Mouse (Mus musculus) MEL (cell line): ENCODE results near the gene Ap3b1. TPM values are rescaled to one million over a fixed set of nuclear protein-coding genes. Genes with fewer than 3 reads are reported as not detected.

Experiments
- DNase-seq: peaks from one replicate; pipeline ENCODE4 v3.0.0; 2011; ENCODE audit warnings: low read depth, low spot score
- H3K27ac ChIP-seq: 2 replicates; pipeline ENCODE4 v1.5.1; 2012; ENCODE audit warnings: low read depth, mild to moderate bottlenecking, control low read depth, low read length, moderate library complexity; ENCODE audit not compliant: control insufficient read depth
- H3K27me3 ChIP-seq, 2 experiments: fragments of 150-350 bp in 1 of 2; sonication (generic) in 1 of 2; 2 replicates each; pipeline ENCODE4 v1.6.1; 2012; ENCODE audit warnings: low read length in 2 of 2, mild to moderate bottlenecking in 2 of 2, improper control_type of control experiment in 1 of 2, moderate library complexity in 1 of 2; ENCODE audit not compliant: insufficient read depth in 2 of 2, control insufficient read depth in 1 of 2
- H3K36me3 ChIP-seq, 2 experiments: 2 replicates each; pipeline ENCODE4 v1.6.1; 2012 to 2014; ENCODE audit warnings: low read length in 2 of 2, improper control_type of control experiment in 1 of 2, inconsistent platforms in 1 of 2, mild to moderate bottlenecking in 1 of 2; ENCODE audit not compliant: insufficient read depth in 2 of 2, control insufficient read depth in 1 of 2
- H3K4me1 ChIP-seq, 2 experiments: fragments of 150-350 bp in 1 of 2; sonication (generic) in 1 of 2; 2 replicates each; pipeline ENCODE4 v1.6.1; 2012; ENCODE audit warnings: low read length in 2 of 2, improper control_type of control experiment in 1 of 2, mild to moderate bottlenecking in 1 of 2; ENCODE audit not compliant: insufficient read depth in 2 of 2, control insufficient read depth in 1 of 2
- H3K4me3 ChIP-seq, 2 experiments: fragments of 150-350 bp in 1 of 2; sonication (generic) in 1 of 2; 2 replicates each; pipeline ENCODE4 v1.5.1; 2012; ENCODE audit warnings: low read depth in 2 of 2, low read length in 2 of 2, mild to moderate bottlenecking in 2 of 2, moderate library complexity in 2 of 2, control low read depth in 1 of 2, improper control_type of control experiment in 1 of 2; ENCODE audit not compliant: control insufficient read depth in 1 of 2, insufficient read depth in 1 of 2
- H3K79me2 ChIP-seq: 2 replicates; pipeline ENCODE4 v1.6.1; 2012; ENCODE audit warnings: mild to moderate bottlenecking, low read length, moderate library complexity; ENCODE audit not compliant: control insufficient read depth, poor library complexity, insufficient read depth
- H3K9ac ChIP-seq: 2 replicates; pipeline ENCODE4 v1.6.1; 2012; ENCODE audit warnings: low read depth, mild to moderate bottlenecking, control low read depth, low read length, moderate library complexity; ENCODE audit not compliant: control insufficient read depth, poor library complexity, severe bottlenecking
- H3K9me3 ChIP-seq: fragments of 150-350 bp; sonication (generic); replicated peaks from 2 replicates; pipeline ENCODE4 v1.6.1; 2012; ENCODE audit warnings: mild to moderate bottlenecking, low read length, improper control_type of control experiment, moderate library complexity; ENCODE audit not compliant: insufficient read depth
- BHLHE40 ChIP-seq: IDR thresholded peaks from 2 replicates; pipeline ENCODE4 v1.6.1; 2012; ENCODE audit warnings: low read depth, mild to moderate bottlenecking, inconsistent platforms, low read length, improper control_type of control experiment, borderline replicate concordance
- CHD1 ChIP-seq: IDR thresholded peaks from 2 replicates; pipeline ENCODE4 v1.6.1; 2012; ENCODE audit warnings: low read depth, mild to moderate bottlenecking, inconsistent platforms, low read length, improper control_type of control experiment
- CHD2 ChIP-seq: IDR thresholded peaks from 2 replicates; pipeline ENCODE4 v1.6.1; 2011; ENCODE audit warnings: low read length, improper control_type of control experiment
- CTCF ChIP-seq, 3 experiments: IDR thresholded peaks in 2 of 3; conservative IDR thresholded peaks in 1 of 3; 2 replicates each; pipeline ENCODE4 v1.5.1; 2011 to 2012; ENCODE audit warnings: low read length in 3 of 3, low read depth in 2 of 3, mild to moderate bottlenecking in 2 of 3, improper control_type of control experiment in 1 of 3, inconsistent platforms in 1 of 3, mixed read lengths in 1 of 3, moderate library complexity in 1 of 3; ENCODE audit not compliant: control insufficient read depth in 1 of 3, insufficient read depth in 1 of 3, poor library complexity in 1 of 3, severe bottlenecking in 1 of 3
- E2F4 ChIP-seq: IDR thresholded peaks from 2 replicates; pipeline ENCODE4 v1.6.1; 2011; ENCODE audit warnings: low read depth, low read length, improper control_type of control experiment, borderline replicate concordance
- ELF1 ChIP-seq: IDR thresholded peaks from 2 replicates; pipeline ENCODE4 v1.6.1; 2014; ENCODE audit warnings: low read depth, mild to moderate bottlenecking, inconsistent platforms, low read length, improper control_type of control experiment, moderate library complexity
- EP300 ChIP-seq, 2 experiments: IDR thresholded peaks; 2 replicates each; pipeline ENCODE4 v1.6.1; 2011; ENCODE audit warnings: improper control_type of control experiment in 2 of 2, low read length in 2 of 2, low read depth in 1 of 2, mild to moderate bottlenecking in 1 of 2
- GABPA ChIP-seq: IDR thresholded peaks from 2 replicates; pipeline ENCODE4 v1.6.1; 2012; ENCODE audit warnings: low read depth, mild to moderate bottlenecking, inconsistent platforms, low read length, improper control_type of control experiment, moderate library complexity
- GATA1 ChIP-seq: IDR thresholded peaks from 2 replicates; pipeline ENCODE4 v1.6.1; 2011; ENCODE audit warnings: low read depth, low read length, improper control_type of control experiment
- HCFC1 ChIP-seq: IDR thresholded peaks from 2 replicates; pipeline ENCODE4 v1.6.1; 2012; ENCODE audit warnings: low read depth, mild to moderate bottlenecking, inconsistent platforms, low read length, improper control_type of control experiment, moderate library complexity
- KAT2A ChIP-seq: conservative IDR thresholded peaks from 2 replicates; pipeline ENCODE4 v1.6.1; 2012; ENCODE audit warnings: low read depth, low read length, improper control_type of control experiment, inconsistent platforms
- MAFK ChIP-seq: IDR thresholded peaks from 2 replicates; pipeline ENCODE4 v1.6.1; 2011; ENCODE audit warnings: low read depth, mild to moderate bottlenecking, low read length, improper control_type of control experiment, borderline replicate concordance
- MEF2A ChIP-seq: IDR thresholded peaks from 2 replicates; pipeline ENCODE4 v1.6.1; 2014; ENCODE audit warnings: low read depth, mild to moderate bottlenecking, inconsistent platforms, low read length, improper control_type of control experiment; ENCODE audit not compliant: poor library complexity, insufficient replicate concordance, severe bottlenecking; ENCODE audit errors: extremely low read depth
- MYC ChIP-seq: IDR thresholded peaks from 2 replicates; pipeline ENCODE4 v1.6.1; 2011; ENCODE audit warnings: low read depth, mild to moderate bottlenecking, low read length, improper control_type of control experiment, moderate library complexity
- RCOR1 ChIP-seq: IDR thresholded peaks from 2 replicates; pipeline ENCODE4 v1.6.1; 2012; ENCODE audit warnings: low read depth, mild to moderate bottlenecking, inconsistent platforms, low read length, improper control_type of control experiment
- TBP ChIP-seq: IDR thresholded peaks from 2 replicates; pipeline ENCODE4 v1.8.0; 2011; ENCODE audit warnings: low read depth, low read length, improper control_type of control experiment
- USF1 ChIP-seq: IDR thresholded peaks from 2 replicates; pipeline ENCODE4 v1.6.1; 2014; ENCODE audit warnings: low read depth, mild to moderate bottlenecking, inconsistent platforms, low read length, improper control_type of control experiment, moderate library complexity
- USF2 ChIP-seq, 2 experiments: IDR thresholded peaks; 2 replicates each; pipeline ENCODE4 v1.6.1; 2011 to 2012; ENCODE audit warnings: improper control_type of control experiment in 2 of 2, low read length in 2 of 2, borderline replicate concordance in 1 of 2, inconsistent platforms in 1 of 2, low read depth in 1 of 2, mild to moderate bottlenecking in 1 of 2; ENCODE audit not compliant: insufficient read depth in 1 of 2
- ZKSCAN1 ChIP-seq: IDR thresholded peaks from 2 replicates; pipeline ENCODE4 v1.6.1; 2012; ENCODE audit warnings: low read depth, mild to moderate bottlenecking, inconsistent platforms, low read length, improper control_type of control experiment, moderate library complexity
- ZNF384 ChIP-seq: IDR thresholded peaks from 2 replicates; pipeline ENCODE4 v1.6.1; 2012; ENCODE audit warnings: low read depth, mild to moderate bottlenecking, inconsistent platforms, low read length, improper control_type of control experiment
- polyA plus RNA-seq, 2 experiments: library from polyadenylated mRNA; stranded (reverse) in 1 of 2; unstranded in 1 of 2; fragments of >175 nt in 1 of 2; fragments of >200 nt in 1 of 2; gene quantifications; 2 replicates each; pipeline versions ENCODE4 v1.2.1 to v1.2.4; 2012; ENCODE audit warnings: low replicate concordance in 2 of 2, low read depth in 1 of 2; ENCODE audit not compliant: insufficient read length in 2 of 2, insufficient read depth in 1 of 2, missing spikeins in 1 of 2
- total RNA-seq: library from RNA; depleted of rRNA; stranded (reverse); fragments of 300-350 nt; gene quantifications from 2 replicates; pipeline ENCODE4 v1.2.3, GENCODE M21; 2012

The Ap3b1 gene
- total and polyA plus RNA-seq, 3 experiments, result 36.7 to 74.5 TPM; not detected in 1

DNA sequence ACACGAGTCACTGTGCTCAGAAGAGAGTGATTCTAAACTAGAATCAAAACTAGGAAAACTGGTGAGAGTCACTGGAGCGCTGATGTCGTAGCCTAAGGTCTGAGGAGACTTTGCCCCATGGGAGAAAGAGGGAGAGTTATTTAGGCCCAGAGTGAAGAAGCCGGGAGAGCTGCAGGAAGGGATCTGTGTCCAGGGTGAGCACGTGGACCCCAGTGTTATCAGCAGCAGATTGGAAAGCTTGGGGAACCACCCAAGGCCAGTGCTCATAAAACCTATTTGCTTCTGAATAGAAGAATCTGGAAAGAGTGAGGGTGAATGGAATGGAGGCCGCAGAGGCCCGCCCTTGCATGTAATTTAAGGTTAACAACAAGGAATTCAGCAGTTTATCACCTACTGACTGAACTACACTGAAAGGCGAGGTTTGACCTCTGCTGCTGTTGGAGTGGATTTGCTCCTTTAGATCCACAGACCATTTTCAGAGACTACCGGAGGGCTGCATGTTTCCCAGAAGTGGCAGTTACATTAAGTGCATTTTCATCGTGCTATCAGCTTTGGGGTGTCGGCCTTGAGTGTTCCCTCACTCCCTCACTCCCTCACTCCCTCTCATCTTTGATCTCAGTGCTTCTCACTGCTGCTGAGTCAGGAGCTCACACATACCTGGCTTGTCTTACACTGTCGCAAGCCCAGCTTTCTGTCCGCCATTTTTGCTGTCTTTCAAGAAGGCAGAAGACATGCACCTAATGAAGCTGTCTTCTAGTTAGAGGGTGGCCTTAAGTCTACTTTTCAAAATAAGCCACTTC lies 6.5 kb downstream of the Ap3b1 start:
- DNase-seq, result peak; percentile 36
- Histone ChIP-seq H3K36me3 (peaks cover 0 to 13% of the 10 kb centered on the region in 2 experiments), H3K9me3 (no peaks in the 10 kb centered on the region), H3K27ac (no peak overlapping the region), H3K27me3 (no peaks in the 10 kb centered on the region)
- TF ChIP-seq GABPA, result no peak
- TF ChIP-seq EP300 (IDR thresholded peaks at IDR 0.05; ENCODE audit: low read depth in 1 of 2, low read length in 2 of 2), result 0 out of 4 replicates have a peak, but pooled peaks of 1 of the 2 experiments have one; percentile 18
- no peak for TF ChIP-seq RCOR1
- TF ChIP-seq, all 39 proteins: peak for 1
- peaks cover 6 to 11% of the 10 kb centered on the region in 2 experiments for H3K4me1 ChIP-seq
- H3K79me2 ChIP-seq, result peaks cover 35% of the 10 kb centered on the region
- H3K4me3 ChIP-seq, result no peak overlapping the region
- no peak overlapping the region for H3K9ac ChIP-seq

GRCm38 (mm10) chr13:94367869-94368268 lies 9.1 kb downstream of the Ap3b1 start:
- TF ChIP-seq ELF1, result no peak
- TF ChIP-seq EP300 (IDR thresholded peaks at IDR 0.05; ENCODE audit: low read depth in 1 of 2, low read length in 2 of 2), result no peak
- TF ChIP-seq BHLHE40, result no peak
- TF ChIP-seq HCFC1, result no peak
- TF ChIP-seq MEF2A, result no peak
- TF ChIP-seq CTCF (IDR thresholded peaks at IDR 0.05 in 2 of 3, conservative IDR thresholded peaks at IDR 0.05 in 1 of 3; ENCODE audit: control insufficient read depth in 1 of 3, insufficient read depth in 1 of 3, low read depth in 2 of 3, low read length in 3 of 3, poor library complexity in 1 of 3, severe bottlenecking in 1 of 3), result no peak
- TF ChIP-seq MAFK, result no peak
- no peak for TF ChIP-seq CHD2
- no peak for TF ChIP-seq USF2 (IDR thresholded peaks at IDR 0.05; ENCODE audit: borderline replicate concordance in 1 of 2, insufficient read depth in 1 of 2, low read depth in 1 of 2, low read length in 2 of 2)
- no peak for TF ChIP-seq KAT2A
- no peak for TF ChIP-seq ZKSCAN1
- no peak for TF ChIP-seq MYC
- no peak for TF ChIP-seq E2F4
- no peak for TF ChIP-seq ZNF384
- TF ChIP-seq USF1, result no peak
- TF ChIP-seq CHD1, result no peak
- no peak for TF ChIP-seq TBP
- TF ChIP-seq GATA1, result no peak
- H3K4me1 ChIP-seq, result peaks cover 6 to 11% of the 10 kb centered on the region in 2 experiments
- peaks cover 22% of the 10 kb centered on the region for H3K79me2 ChIP-seq
- H3K4me3 ChIP-seq, result no peak overlapping the region
- H3K36me3 ChIP-seq, result peaks cover 4 to 7% of the 10 kb centered on the region in 2 experiments
- H3K9ac ChIP-seq, result no peak overlapping the region
- no peak for DNase-seq
- no peaks in the 10 kb centered on the region for H3K9me3 ChIP-seq
- H3K27me3 ChIP-seq, result no peaks in the 10 kb centered on the region
- no peak overlapping the region for H3K27ac ChIP-seq
